Mouse (Mus musculus): ENCODE results near the gene Hps6. TPM values are rescaled to one million over a fixed set of nuclear protein-coding genes. Genes with fewer than 3 reads are reported as not detected.

Hps6 gene
- polyA plus RNA-seq, 1 experiment from 2014 or later: 6.5 TPM

GRCm38 (mm10) chr19:45998694-45999217 lies 4.6 kb upstream of the Hps6 start:
- H3K36me3 ChIP-seq: no peaks in the 10 kb centered on the region
- H3K9me3 ChIP-seq (replicated peaks): no peaks in the 10 kb centered on the region
- peaks cover 10% of the 10 kb centered on the region for H3K4me1 ChIP-seq (replicated peaks)
- H3K9ac ChIP-seq: peak overlapping the region; percentile 84
- WGBS: 10% methylated on average over 8 of the region's 8 CpGs
- peak overlapping the region; percentile 81 for H3K4me3 ChIP-seq
- H3K4me2 ChIP-seq: peak overlapping the region; percentile 64
- no peaks in the 10 kb centered on the region for H3K27me3 ChIP-seq
- no peak overlapping the region for H3K27ac ChIP-seq
- ATAC-seq (replicated peaks; ENCODE audit: insufficient number of reproducible peaks, insufficient read depth, low FRiP score, low read depth): no peak

DNA sequence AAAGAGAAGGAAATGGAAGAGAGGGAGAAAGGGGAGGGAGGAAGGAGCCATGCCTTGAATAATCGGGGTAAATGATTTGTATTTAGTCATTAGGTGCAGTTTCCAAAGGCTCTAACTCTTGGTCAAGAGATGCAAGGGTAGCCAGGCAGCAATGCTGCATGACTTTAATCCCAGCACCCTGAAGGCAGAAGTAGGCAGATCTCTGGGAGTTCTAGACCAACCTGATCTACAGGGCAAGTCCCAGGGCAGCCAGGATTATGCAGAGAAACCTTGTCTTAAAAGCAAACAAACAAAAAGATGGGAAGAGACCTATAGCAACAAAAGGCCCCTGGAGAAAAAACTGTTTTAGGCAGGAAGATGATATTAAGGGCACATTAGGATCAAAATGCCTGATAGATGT lies 3.9 kb upstream of the Hps6 start:
- 61% methylated on average over 1 of the region's 1 CpGs for WGBS
- no peak for ATAC-seq (replicated peaks; ENCODE audit: insufficient number of reproducible peaks, insufficient read depth, low FRiP score, low read depth)
- H3K4me2 ChIP-seq: no peak overlapping the region
- peaks cover 16% of the 10 kb centered on the region for H3K4me1 ChIP-seq (replicated peaks)
- H3K9ac ChIP-seq: no peak overlapping the region
- H3K4me3 ChIP-seq: no peak overlapping the region
- no peaks in the 10 kb centered on the region for H3K27me3 ChIP-seq
- H3K36me3 ChIP-seq: no peaks in the 10 kb centered on the region
- H3K27ac ChIP-seq: no peak overlapping the region
- no peaks in the 10 kb centered on the region for H3K9me3 ChIP-seq (replicated peaks)

DNA sequence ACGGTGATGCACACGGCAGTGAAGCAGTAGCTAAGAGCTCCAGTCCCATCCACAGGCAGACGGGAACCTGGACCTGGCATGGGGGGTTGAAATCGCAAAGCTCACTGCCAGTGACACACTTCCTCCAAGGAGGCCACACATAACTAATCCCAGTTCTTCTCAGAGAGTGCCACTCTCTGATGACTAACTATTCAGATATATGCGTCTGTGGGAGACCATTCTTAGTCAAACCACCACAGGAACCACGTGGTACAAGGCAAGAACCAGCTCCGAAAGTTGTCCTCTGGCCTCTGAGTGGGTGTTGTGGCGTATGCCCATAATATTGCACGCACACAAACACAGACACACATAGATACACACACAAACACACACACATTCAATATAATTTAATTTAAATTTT lies 1.0 kb upstream of the Hps6 start:
- H3K27me3 ChIP-seq: no peaks in the 10 kb centered on the region
- H3K4me3 ChIP-seq: no peak overlapping the region
- 73% methylated on average over 9 of the region's 9 CpGs for WGBS
- H3K27ac ChIP-seq: no peak overlapping the region
- H3K4me1 ChIP-seq (replicated peaks): peaks cover 25% of the 10 kb centered on the region
- H3K4me2 ChIP-seq: no peak overlapping the region
- H3K36me3 ChIP-seq: no peaks in the 10 kb centered on the region
- no peaks in the 10 kb centered on the region for H3K9me3 ChIP-seq (replicated peaks)
- no peak overlapping the region for H3K9ac ChIP-seq
- ATAC-seq (replicated peaks; ENCODE audit: insufficient number of reproducible peaks, insufficient read depth, low FRiP score, low read depth): no peak

DNA sequence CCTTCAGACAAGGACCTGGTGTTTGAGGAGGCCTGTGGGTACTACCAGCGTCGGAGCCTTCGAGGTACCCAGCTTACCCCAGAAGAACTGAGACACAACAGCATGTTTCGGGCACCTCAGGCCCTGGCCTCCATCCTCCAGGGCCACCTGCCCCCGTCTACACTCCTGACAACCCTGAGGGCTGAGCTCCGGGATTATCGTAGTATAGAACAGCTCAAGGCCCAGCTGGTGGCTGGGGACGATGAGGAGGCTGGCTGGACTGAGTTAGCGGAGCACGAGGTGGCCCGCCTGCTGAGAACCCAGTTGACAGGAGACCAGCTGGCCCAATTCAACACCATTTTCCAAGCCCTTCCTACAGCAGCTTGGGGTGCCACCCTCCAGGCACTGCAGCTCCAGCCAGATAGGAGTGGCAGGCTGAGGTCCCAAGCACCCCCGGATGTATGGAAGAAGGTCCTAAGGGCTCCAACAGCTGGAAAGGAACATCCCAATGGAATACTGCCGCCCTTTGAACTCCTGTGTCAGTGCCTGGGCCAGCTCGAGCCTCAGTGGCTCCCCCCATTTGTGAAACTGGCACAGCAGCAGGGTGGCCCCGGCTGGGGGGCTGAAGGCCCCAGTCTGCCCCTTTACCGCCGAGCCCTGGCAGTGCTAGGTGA lies 1.6 kb downstream of the Hps6 start:
- Histone ChIP-seq H3K9me3 (replicated peaks) (no peaks in the 10 kb centered on the region), H3K4me3 (peak overlapping the region; percentile 80; the same call in 1 of the 2 replicates), H3K27ac (no peak overlapping the region), H3K36me3 (peaks cover 8% of the 10 kb centered on the region; the same call in 1 of the 2 replicates), H3K27me3 (no peaks in the 10 kb centered on the region), H3K4me2 (peak overlapping the region; percentile 97), H3K4me1 (replicated peaks) (peaks cover 21% of the 10 kb centered on the region), H3K9ac (no peak overlapping the region)
- no peak for ATAC-seq (replicated peaks; ENCODE audit: insufficient number of reproducible peaks, insufficient read depth, low FRiP score, low read depth)
- 80% methylated on average over 17 of the region's 17 CpGs for WGBS

GRCm38 (mm10) chr19:46005680-46006079 lies 2.4 kb downstream of the Hps6 start:
- Histone ChIP-seq H3K4me2 (no peak overlapping the region), H3K9ac (no peak overlapping the region), H3K9me3 (replicated peaks) (no peaks in the 10 kb centered on the region), H3K27ac (no peak overlapping the region), H3K4me3 (no peak overlapping the region), H3K36me3 (peaks cover 8% of the 10 kb centered on the region; the same call in 1 of the 2 replicates), H3K27me3 (no peaks in the 10 kb centered on the region), H3K4me1 (replicated peaks) (peaks cover 21% of the 10 kb centered on the region)
- no peak for ATAC-seq (replicated peaks; ENCODE audit: insufficient number of reproducible peaks, insufficient read depth, low FRiP score, low read depth)
- WGBS: 85% methylated on average over 7 of the region's 7 CpGs

- no peaks in the 10 kb centered on the region for H3K27me3 ChIP-seq
- no peak overlapping the region for H3K4me2 ChIP-seq
- H3K9me3 ChIP-seq (replicated peaks): no peaks in the 10 kb centered on the region
- H3K9ac ChIP-seq: no peak overlapping the region
- no peak overlapping the region for H3K27ac ChIP-seq
- peak; percentile 80; the same call in 1 of the 2 replicates for ATAC-seq (replicated peaks; ENCODE audit: insufficient number of reproducible peaks, insufficient read depth, low FRiP score, low read depth)
- 40% methylated on average over 12 of the region's 12 CpGs for WGBS
- H3K4me1 ChIP-seq (replicated peaks): peaks cover 5% of the 10 kb centered on the region; the same call in 1 of the 2 replicates
- H3K36me3 ChIP-seq: no peaks in the 10 kb centered on the region
- H3K4me3 ChIP-seq: no peak overlapping the region
Measured at GRCm38 (mm10) chr19:46014572-46015178, 11.4 kb downstream of the Hps6 start.

DNA sequence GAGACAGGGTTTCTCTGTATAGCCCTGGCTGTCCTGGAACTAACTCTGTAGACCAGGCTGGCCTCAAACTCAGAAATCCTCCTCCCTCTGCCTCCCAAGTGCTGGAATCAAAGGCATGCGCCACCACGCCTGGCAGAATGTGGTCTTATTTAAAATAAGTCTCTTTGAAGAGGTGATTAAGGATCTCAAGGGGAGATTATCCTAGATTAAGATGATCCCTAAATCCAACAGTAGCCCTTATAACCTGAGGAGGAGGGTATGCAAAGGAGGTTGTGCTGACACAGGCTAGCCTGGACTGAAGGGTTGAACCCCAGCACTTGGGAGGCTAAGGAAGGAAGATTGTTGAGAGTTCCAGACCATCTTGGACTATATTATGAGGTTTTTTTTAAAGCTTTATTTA lies 12.7 kb downstream of the Hps6 start:
- H3K27me3 ChIP-seq: no peaks in the 10 kb centered on the region
- no peaks in the 10 kb centered on the region for H3K36me3 ChIP-seq
- no peak overlapping the region for H3K27ac ChIP-seq
- H3K4me1 ChIP-seq (replicated peaks): peaks cover 5% of the 10 kb centered on the region; the same call in 1 of the 2 replicates
- no peak overlapping the region for H3K4me3 ChIP-seq
- WGBS: 83% methylated on average over 2 of the region's 2 CpGs
- no peak for ATAC-seq (replicated peaks; ENCODE audit: insufficient number of reproducible peaks, insufficient read depth, low FRiP score, low read depth)
- no peak overlapping the region for H3K4me2 ChIP-seq
- no peaks in the 10 kb centered on the region for H3K9me3 ChIP-seq (replicated peaks)
- H3K9ac ChIP-seq: no peak overlapping the region

- ATAC-seq (replicated peaks; ENCODE audit: insufficient number of reproducible peaks, insufficient read depth, low FRiP score, low read depth): no peak
- whole genome bisulfite sequencing: 75% methylated on average over 6 of the region's 6 CpGs
- H3K27ac ChIP-seq: no peak overlapping the region
Measured at GRCm38 (mm10) chr19:46024959-46025358, 21.7 kb downstream of the Hps6 start.

DNA sequence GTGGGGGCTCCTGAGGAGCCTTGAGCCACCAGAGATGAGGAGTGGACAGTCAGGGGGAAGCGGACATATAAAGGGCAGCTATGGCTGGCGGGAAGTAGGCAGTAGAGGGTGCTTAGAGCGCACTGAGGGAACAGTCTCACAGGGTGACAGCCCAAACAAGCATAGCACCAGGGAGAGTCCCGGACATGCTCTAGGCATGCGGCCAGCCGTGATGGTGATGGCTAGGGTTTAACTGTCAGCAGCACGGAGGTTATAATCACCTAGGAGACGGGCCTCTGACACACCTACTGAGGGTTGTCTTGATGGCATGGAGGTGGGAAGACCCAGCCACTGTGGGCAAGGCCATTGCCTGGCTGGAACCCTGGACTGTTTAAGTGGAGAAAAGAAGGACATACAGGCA lies 23.3 kb downstream of the Hps6 start:
- no peak overlapping the region; the same call in 1 of the 2 replicates for H3K4me2 ChIP-seq
- H3K27me3 ChIP-seq: no peaks in the 10 kb centered on the region
- ATAC-seq (replicated peaks; ENCODE audit: insufficient number of reproducible peaks, insufficient read depth, low FRiP score, low read depth): peak; percentile 67
- H3K4me1 ChIP-seq (replicated peaks): peaks cover 13% of the 10 kb centered on the region
- peaks cover 14% of the 10 kb centered on the region for H3K36me3 ChIP-seq
- H3K9ac ChIP-seq: no peak overlapping the region
- peak overlapping the region; percentile 33; the same call in 1 of the 2 replicates for H3K27ac ChIP-seq
- H3K4me3 ChIP-seq: no peak overlapping the region
- 0 out of 2 replicates have a peak, but pooled peaks cover 6% of the 10 kb centered on the region for H3K9me3 ChIP-seq (replicated peaks)
- WGBS: 39% methylated on average over 8 of the region's 8 CpGs

More at GRCm38 (mm10) chr19:46024959-46025358, 21.7 kb downstream of the Hps6 start:
- Histone ChIP-seq H3K4me1 (replicated peaks) (peaks cover 13% of the 10 kb centered on the region), H3K9me3 (replicated peaks) (0 out of 2 replicates have a peak, but pooled peaks cover 6% of the 10 kb centered on the region), H3K4me2 (no peak overlapping the region), H3K36me3 (0 out of 2 replicates have a peak, but pooled peaks cover under 1% of the 10 kb centered on the region), H3K9ac (no peak overlapping the region), H3K27me3 (no peaks in the 10 kb centered on the region), H3K4me3 (no peak overlapping the region)

- Histone ChIP-seq H3K4me1 (replicated peaks) (peaks cover 13% of the 10 kb centered on the region), H3K27ac (no peak overlapping the region), H3K9me3 (replicated peaks) (0 out of 2 replicates have a peak, but pooled peaks cover 6% of the 10 kb centered on the region), H3K27me3 (no peaks in the 10 kb centered on the region), H3K4me2 (no peak overlapping the region), H3K36me3 (peaks cover 37% of the 10 kb centered on the region), H3K4me3 (no peak overlapping the region), H3K9ac (no peak overlapping the region)
- WGBS: 66% methylated on average over 11 of the region's 11 CpGs
- no peak for ATAC-seq (replicated peaks; ENCODE audit: insufficient number of reproducible peaks, insufficient read depth, low FRiP score, low read depth)
Measured at GRCm38 (mm10) chr19:46028747-46029320, 25.5 kb downstream of the Hps6 start.

- no peak for ATAC-seq (replicated peaks; ENCODE audit: insufficient number of reproducible peaks, insufficient read depth, low FRiP score, low read depth)
- 0 out of 2 replicates have a peak, but pooled peaks cover 6% of the 10 kb centered on the region for H3K9me3 ChIP-seq (replicated peaks)
- H3K27ac ChIP-seq: no peak overlapping the region
- H3K27me3 ChIP-seq: no peaks in the 10 kb centered on the region
- H3K4me1 ChIP-seq (replicated peaks): peaks cover 13% of the 10 kb centered on the region
- 92% methylated on average over 1 of the region's 1 CpGs for WGBS
- H3K4me2 ChIP-seq: no peak overlapping the region
- H3K9ac ChIP-seq: no peak overlapping the region
- no peak overlapping the region for H3K4me3 ChIP-seq
- H3K36me3 ChIP-seq: peaks cover 45% of the 10 kb centered on the region
Measured at GRCm38 (mm10) chr19:46029652-46030051, 26.3 kb downstream of the Hps6 start.
